Mouse (Mus musculus) left cerebral cortex, postnatal 10 days (tissue): ENCODE results near the gene Dtx4. TPM values are rescaled to one million over a fixed set of nuclear protein-coding genes. Genes with fewer than 3 reads are reported as not detected.

ENCODE experiments used
- DNase-seq, 2 experiments: peaks; one replicate each; pipeline ENCODE4 v3.0.0; 2021 to 2022; ENCODE audit warnings: low spot score in 2 of 2, mixed read lengths in 1 of 2; ENCODE audit errors: extremely low spot score in 1 of 2
- intact Hi-C: fragments of 180-260 bp; cut with DNase I; formaldehyde crosslinking; loops from one replicate; pipeline ENCODE4 v1.15.1; 2025
- total RNA-seq, 2 experiments: library from RNA; stranded (reverse); gene quantifications; 2 replicates each; pipeline ENCODE4 v1.2.3; 2021

The Dtx4 gene
- total RNA-seq, 2 experiments from 2014 or later, result 60.3 to 75.4 TPM

DNA sequence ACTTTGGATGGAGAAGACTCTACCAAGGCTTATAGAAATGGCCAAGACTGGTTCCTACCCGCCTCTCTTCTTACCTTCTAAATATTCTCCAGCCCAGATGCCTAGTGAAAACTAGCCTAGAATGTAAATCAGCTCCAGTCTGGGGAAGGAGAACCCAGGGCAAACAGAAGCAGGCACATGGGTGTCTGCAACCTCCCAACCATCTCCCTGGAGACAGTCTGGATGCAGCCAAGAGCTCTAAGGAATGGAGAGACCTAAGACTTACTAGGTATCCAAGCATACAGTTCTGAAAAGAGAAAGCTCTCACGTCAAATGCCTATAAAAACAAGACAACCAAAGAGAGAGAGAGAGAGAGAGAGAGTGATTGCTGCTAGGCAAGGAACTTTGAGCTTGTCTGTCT lies 3.3 kb downstream of the Dtx4 start:
- intact Hi-C loops, result no loop called here
- no peak for DNase-seq

DNA sequence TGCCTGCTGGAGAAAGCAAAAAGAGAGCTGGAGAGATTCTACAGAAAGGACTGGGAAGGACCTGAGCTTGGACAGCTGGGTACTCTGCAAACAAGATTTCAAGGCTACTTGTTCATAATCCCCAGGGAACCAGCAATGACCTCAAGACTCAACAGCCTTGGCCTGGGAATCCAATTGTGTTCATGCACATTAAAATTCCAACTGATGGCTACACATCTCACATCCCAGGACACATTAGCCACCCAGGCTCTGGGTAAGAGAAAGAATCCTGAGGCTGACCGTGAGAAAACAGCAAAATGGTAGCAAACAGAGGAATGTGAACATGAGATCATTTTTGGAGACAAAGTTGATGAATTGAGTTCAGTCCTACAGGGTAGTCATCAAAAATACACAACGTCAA lies 5.0 kb downstream of the Dtx4 start:
- DNase-seq, result no peak
- intact Hi-C loops, result no loop called here

DNA sequence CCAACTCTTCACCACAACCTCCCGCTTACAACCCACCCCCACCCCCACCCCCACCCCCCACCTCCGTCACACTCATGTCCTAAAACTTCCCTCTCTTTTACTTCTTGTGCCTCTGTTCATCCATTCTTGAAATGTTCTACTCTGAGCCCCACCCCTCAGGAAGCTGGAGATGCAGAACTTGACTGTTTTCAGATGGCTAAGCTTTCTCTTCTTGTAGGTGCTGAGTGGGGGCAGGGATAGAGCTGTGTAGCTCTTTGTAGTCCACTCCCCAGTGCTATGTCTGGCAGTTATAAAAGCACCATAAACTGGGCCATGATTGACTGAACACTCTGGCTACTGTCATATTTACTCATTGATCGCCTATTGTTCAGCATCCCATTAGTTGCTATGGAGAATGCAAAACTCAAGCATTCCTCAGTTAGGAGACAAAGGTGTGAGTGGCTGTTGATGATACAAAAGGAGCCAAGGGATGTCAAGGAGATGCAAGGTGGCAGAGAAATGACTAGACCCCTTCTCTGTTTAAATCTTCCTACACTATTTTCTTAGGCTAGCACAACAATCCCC lies 6.2 kb downstream of the Dtx4 start:
- DNase-seq, result no peak
- intact Hi-C loops, result no loop called here

- no peak for DNase-seq
- intact Hi-C loops, result no loop called here
Measured at GRCm38 (mm10) chr19:12494187-12494458, 7.1 kb downstream of the Dtx4 start.

DNA sequence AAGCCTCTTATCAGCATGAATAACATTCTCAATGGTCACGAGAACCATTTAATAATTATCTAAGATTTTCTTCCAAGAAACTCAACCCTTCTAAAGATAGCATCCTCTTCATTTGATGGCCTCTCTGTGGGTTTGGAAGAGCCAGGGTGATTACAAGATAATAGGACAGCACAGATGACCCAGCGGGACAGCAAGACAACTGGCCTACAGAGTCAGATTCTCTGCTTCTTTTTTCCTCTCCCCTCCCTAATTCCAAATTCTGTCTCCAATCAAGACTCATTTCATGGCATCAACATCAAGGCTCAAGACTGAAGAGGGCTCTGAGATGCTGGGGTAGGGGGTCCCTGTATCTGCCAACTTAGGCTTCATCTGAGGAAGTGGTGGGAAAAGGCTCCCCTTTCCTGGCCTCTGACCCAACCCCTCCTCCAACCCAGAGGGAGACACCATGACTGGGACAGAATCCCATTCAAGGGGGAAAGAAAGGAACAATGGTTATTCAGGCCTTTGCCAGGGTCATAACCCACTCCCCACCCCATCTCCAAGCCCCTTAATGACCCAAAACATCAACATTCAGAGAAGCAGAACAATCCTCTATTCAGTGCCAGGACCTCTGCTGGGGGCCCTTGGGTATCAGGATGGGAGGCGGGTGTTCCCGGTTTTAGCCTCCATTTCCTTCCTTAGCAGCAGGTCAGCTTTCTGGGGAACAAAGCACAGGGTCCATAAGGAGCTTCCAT lies 7.6 kb downstream of the Dtx4 start:
- intact Hi-C loops, result no loop called here

DNA sequence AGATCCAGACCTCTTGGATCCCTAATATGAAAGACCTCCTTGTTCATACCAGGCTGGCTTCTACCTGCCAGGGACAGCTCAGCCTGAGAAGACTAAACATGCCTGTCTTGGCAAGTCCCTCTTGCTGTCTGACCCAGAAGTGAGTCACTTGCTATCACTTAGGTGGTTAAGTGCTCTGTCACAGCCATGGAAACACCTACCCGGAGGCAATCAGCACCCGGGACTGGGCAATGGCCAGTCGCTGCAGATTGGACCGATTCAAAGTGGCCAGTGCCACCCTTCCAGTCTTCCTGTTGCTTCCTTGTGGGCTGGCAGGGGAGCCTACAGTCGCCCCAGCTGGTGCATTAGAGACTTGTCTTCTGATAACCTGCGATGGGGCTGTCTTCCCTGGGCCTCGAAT lies 9.6 kb downstream of the Dtx4 start:
- no peak for DNase-seq
- intact Hi-C loops, result no loop called here

More for the DNA sequence above, 7.6 kb downstream of the Dtx4 start:
- DNase-seq, result no peak

DNA sequence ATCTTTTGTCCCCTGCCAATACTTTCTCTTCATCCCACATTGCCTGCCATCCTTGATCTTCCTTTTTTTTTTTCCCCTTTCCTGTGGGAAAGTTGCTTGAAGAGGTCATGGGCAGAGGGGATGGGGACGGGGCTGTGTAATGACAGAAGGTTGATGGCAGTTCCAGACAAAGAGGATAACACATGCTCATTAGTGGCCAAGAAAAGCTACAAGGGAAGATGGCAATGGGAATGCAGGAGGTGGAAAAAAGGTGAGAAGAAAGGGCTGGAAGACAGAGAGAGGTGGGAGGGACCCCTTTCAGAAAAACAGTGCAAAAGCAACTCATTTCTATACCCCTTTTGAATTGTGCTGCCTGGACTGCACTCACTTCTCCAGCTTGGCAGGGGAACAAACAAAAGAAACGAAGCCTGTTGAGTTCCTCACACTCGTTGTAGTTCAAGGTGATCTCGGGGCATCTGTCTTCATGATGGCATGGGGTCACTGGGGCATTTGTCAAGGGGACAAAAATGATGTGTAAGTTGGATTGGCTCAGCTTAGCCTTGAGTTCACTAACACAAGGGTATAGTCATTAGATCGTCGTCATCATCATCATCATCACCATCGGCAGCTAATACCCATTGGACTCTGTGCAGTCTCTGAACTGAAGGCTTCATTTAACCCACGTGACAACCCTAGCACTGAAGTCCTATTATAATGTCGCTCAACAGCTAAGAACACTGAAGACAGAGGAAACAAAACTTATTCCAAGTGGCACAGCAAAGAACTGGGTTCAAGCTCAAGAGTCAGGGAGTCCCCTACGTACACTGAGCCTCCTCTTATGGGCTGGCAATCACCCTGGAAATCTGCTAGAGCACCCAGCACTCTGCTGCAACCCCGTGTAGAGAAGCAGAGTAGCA lies 11.3 kb downstream of the Dtx4 start:
- no peak for DNase-seq
- intact Hi-C loops, result no loop called here

DNA sequence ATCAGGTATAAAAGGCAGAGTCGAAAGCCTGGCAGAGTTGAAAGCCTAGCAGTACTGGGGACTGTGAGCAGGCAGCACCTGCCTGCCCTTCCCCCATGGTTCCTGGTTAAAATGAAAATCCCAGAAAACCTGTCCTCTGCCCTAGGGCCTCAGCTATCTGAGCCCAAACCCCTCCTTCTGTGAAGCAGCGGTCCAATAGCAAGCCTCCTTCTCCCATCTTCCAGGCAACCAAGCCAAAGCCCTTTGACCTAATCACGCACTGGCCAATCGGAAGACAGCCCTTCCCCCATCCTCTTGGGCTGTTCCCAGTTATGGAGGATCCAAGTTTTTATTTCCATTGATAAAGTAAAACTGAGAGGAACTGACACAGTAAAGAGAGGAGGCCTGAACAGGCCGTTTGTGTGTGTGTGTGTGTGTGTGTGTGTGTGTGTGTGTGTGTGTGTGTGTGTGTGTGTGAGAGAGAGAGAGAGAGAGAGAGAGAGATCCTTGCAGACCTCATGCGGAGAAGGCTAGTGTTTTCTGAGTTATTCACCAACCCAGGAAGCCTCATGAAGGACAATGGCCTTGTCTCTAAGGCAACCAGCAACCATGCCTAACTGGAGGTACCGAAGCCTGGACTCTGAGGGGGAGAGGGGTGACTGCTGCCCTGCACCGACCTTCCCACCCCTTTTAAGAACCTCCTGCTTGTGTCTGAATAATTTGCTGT lies 12.1 kb downstream of the Dtx4 start:
- intact Hi-C loops, result no loop called here
- peak in 1 of 2 experiments; percentile 46 for DNase-seq

DNA sequence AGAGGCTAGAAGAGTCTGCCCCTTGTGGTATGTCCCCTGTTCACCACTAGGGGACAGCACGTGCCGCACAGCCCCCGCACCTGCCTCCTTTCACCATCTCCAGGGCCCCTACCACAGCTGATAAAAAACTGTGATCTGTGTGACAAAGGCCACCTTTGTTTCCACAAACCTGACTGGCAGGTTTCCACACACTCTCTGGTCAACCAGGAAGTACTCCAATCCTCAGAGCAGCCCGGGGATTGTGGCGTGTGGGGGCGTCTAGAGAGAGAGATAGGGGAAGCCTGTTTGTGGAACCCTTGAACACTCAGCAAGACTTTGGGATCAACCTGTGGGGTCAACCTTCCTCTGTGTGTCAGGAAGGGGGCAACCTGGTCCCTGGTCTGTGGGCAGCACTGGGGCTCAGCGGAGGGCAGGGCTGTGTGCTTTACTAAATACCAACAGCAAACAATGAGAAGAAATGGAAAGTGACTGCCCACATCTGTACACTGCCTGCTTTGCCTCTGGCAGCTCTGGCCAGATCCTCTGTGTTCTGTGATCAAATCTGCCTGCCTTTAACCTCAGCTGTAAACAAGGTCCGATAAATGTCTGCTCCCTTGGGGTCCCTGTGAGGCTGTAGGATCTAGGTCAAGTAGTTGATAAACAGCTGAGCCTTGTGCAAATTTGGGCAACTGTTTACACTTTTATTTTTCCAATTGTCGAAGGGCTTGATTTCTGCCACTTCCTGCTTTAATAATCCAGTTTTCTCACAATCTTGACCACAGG lies 12.9 kb downstream of the Dtx4 start:
- intact Hi-C loops, result no loop called here
- peak in 1 of 2 experiments; percentile 37 for DNase-seq

GRCm38 (mm10) chr19:12487511-12488204 lies 13.6 kb downstream of the Dtx4 start:
- intact Hi-C loops, result no loop called here
- DNase-seq, result peak in 1 of 2 experiments; percentile 10

GRCm38 (mm10) chr19:12486875-12487274 lies 14.4 kb downstream of the Dtx4 start:
- peak in 1 of 2 experiments; percentile 85 for DNase-seq
- intact Hi-C loops, result no loop called here

GRCm38 (mm10) chr19:12485631-12486030 lies 15.6 kb downstream of the Dtx4 start:
- intact Hi-C loops, result no loop called here

GRCm38 (mm10) chr19:12485223-12485622 lies 16.0 kb downstream of the Dtx4 start:
- intact Hi-C loops, result no loop called here
- DNase-seq, result no peak

More at GRCm38 (mm10) chr19:12485631-12486030, 15.6 kb downstream of the Dtx4 start:
- no peak for DNase-seq

DNA sequence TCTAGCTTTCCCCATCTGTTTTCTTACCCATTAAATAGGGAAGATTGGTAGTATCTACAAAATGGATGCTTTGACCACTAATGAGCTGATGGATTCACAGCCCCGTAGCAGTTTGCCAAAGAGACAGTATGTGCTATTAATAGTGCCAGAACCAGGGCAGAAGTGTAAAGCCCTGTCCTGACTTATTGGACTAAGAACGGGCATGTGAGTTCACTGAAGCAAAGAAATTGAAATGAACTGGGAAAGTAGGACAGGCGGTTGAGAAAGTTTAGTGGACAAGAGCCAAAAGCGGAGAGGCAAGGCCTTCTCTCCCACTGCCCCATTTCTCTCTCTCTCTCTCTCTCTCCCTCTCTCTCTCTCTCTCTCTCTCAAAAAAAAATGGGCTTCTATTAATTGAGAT lies 17.0 kb downstream of the Dtx4 start:
- no peak for DNase-seq
- intact Hi-C loops, result no loop called here

DNA sequence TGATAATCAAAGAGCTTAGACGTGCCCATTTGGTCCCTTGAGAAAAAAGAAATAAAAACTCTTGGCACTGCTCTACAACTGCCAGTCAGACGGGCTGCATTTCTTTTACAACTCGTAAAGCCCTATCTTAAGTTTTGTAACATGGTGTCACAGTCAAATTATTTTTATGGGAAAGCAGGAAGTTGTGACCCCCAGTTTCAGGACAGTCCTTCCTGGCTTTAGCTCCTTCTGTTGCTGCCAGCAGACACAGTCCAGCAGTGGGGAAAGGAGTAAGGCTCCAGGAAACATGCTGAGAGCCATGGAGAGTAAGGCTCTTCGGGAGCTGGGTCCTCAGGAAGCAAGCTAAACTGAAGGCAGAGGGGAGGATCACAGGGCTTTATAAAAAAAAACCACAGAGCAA lies 17.5 kb downstream of the Dtx4 start:
- intact Hi-C loops, result no loop called here
- DNase-seq, result no peak

- no peak for DNase-seq
- intact Hi-C loops, result no loop called here
Measured at GRCm38 (mm10) chr19:12478369-12478768, 22.9 kb downstream of the Dtx4 start.

DNA sequence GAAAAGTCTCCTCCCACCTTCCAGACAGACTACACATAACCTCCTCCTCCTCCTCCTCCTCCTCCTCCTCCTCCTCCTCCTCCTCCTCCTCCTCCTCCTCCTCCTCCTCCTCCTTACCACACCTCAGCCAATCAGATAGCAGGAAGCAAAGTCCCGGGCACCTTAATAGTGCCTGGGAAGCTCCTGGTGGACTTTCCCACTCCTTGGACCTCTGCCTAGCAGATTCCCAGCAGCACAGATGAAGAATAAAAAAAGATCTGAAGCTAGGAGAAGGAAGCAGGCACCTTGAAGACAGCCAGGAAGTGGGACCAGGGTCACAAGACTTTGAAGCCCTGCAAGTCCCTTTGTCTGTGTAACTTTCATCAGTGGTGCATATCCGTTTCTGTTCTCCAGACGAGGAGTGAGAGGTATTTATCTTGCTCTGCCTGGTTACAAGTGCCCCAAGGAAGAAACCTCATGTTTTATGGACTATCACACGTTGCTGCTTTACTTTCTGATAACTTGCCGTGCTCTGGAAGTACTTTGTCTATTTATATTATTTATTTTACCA lies 24.5 kb downstream of the Dtx4 start:
- DNase-seq, result no peak
- intact Hi-C loops, result no loop called here
